Mouse (Mus musculus) neutrophil, adult 59 days (primary cell): Measurements from ENCODE around the gene Angptl3. TPM values are rescaled to one million over a fixed set of nuclear protein-coding genes. Genes with fewer than 3 reads are reported as not detected.

Experiments
- total RNA-seq, 2 experiments: library from RNA; stranded (reverse); gene quantifications; 1 replicate in 1 of 2; 2 replicates in 1 of 2; pipeline ENCODE4 v1.2.4; 2023

The Angptl3 gene
- total RNA-seq: under 1 TPM in 1 of 2 experiments, not detected in 1; 0.57 TPM

GRCm38 (mm10) chr4:99030686-99031085 lies at the start of gene Angptl3:
Angptl3 (plus strand) TSS chr4:99030954.

Other genes starting within 250 kb of the Angptl3 start
- under 1 TPM in 1 of 2 experiments, not detected in 1; 0.13 TPM for gene Kank4, start 213.4 kb upstream of the Angptl3 start, total RNA-seq
- not detected for gene I0C0044D17Rik, start 207.1 kb upstream of the Angptl3 start, total RNA-seq
- 10 to 100 TPM; 53.3 to 62.3 TPM for gene Usp1, start 107.1 kb upstream of the Angptl3 start, total RNA-seq
- gene Dock7, start 90.0 kb downstream of the Angptl3 start, total RNA-seq: 1 to 10 TPM; 7.3 to 8.7 TPM
- gene Atg4c, start 163.0 kb downstream of the Angptl3 start, total RNA-seq: 10 to 100 TPM in 1 of 2 experiments, 1 to 10 TPM in 1; 8.5 to 11.6 TPM